Mouse (Mus musculus): Measurements from ENCODE around the gene Hipk4. TPM values are rescaled to one million over a fixed set of nuclear protein-coding genes. Genes with fewer than 3 reads are reported as not detected.

Gene Hipk4
- total RNA-seq (2021), result under 1 TPM; 0.26 to 0.40 TPM
- long read RNA-seq, experiment 1, result 0 reads
- long read RNA-seq, experiment 2, result 0 reads

GRCm38 (mm10) chr7:27522967-27523366, at the start of gene Hipk4:
Gene Hipk4 (plus strand): TSS chr7:27523267.
- DNase-seq (ENCODE audit: low spot score in 2 of 2), result no peak

GRCm38 (mm10) chr7:27473835-27474489, 49.1 kb upstream of the Hipk4 start:
- no peak for DNase-seq (ENCODE audit: low spot score in 2 of 2)

GRCm38 (mm10) chr7:27474490-27474954, 48.5 kb upstream of the Hipk4 start:
- DNase-seq (ENCODE audit: low spot score in 2 of 2), result peak; percentile 95 to 96

- no peak for DNase-seq (ENCODE audit: low spot score in 2 of 2)
These were observed 47.5 kb upstream of the Hipk4 start for GRCm38 (mm10) chr7:27475596-27475995.

- no peak for DNase-seq (ENCODE audit: low spot score in 2 of 2)
These were observed 46.9 kb upstream of the Hipk4 start for GRCm38 (mm10) chr7:27476098-27476635.

- DNase-seq (ENCODE audit: low spot score in 2 of 2), result no peak
These were observed 44.5 kb upstream of the Hipk4 start for GRCm38 (mm10) chr7:27478561-27478960.

- DNase-seq (ENCODE audit: low spot score in 2 of 2), result no peak
These were observed 43.3 kb upstream of the Hipk4 start for GRCm38 (mm10) chr7:27479750-27480149.

GRCm38 (mm10) chr7:27480506-27480905, 42.6 kb upstream of the Hipk4 start:
- DNase-seq (ENCODE audit: low spot score in 2 of 2), result no peak

GRCm38 (mm10) chr7:27480927-27481626, 42.0 kb upstream of the Hipk4 start:
- DNase-seq (ENCODE audit: low spot score in 2 of 2), result no peak

GRCm38 (mm10) chr7:27481627-27481969, 41.5 kb upstream of the Hipk4 start:
- peak; percentile 82 to 84 for DNase-seq (ENCODE audit: low spot score in 2 of 2)

GRCm38 (mm10) chr7:27483860-27484259, 39.2 kb upstream of the Hipk4 start:
- no peak for DNase-seq (ENCODE audit: low spot score in 2 of 2)

- DNase-seq (ENCODE audit: low spot score in 2 of 2), result peak in 1 of 2 experiments; percentile 34
These were observed 36.8 kb upstream of the Hipk4 start for GRCm38 (mm10) chr7:27486102-27486769.

GRCm38 (mm10) chr7:27486770-27487697, 36.0 kb upstream of the Hipk4 start, which contains the start of gene Sertad1:
Gene Sertad1 (plus strand): TSS chr7:27486910.
- peak; percentile 100 for DNase-seq (ENCODE audit: low spot score in 2 of 2)

GRCm38 (mm10) chr7:27487740-27488268, 35.3 kb upstream of the Hipk4 start:
- DNase-seq (ENCODE audit: low spot score in 2 of 2), result peak; percentile 56 to 67

GRCm38 (mm10) chr7:27489270-27489869, 33.7 kb upstream of the Hipk4 start:
- DNase-seq (ENCODE audit: low spot score in 2 of 2), result peak in 1 of 2 experiments; percentile 37

GRCm38 (mm10) chr7:27490227-27490542, 32.9 kb upstream of the Hipk4 start:
- DNase-seq (ENCODE audit: low spot score in 2 of 2), result no peak

- peak; percentile 90 to 94 for DNase-seq (ENCODE audit: low spot score in 2 of 2)
These were observed 32.3 kb upstream of the Hipk4 start for GRCm38 (mm10) chr7:27490543-27491329.

- no peak for DNase-seq (ENCODE audit: low spot score in 2 of 2)
These were observed 31.2 kb upstream of the Hipk4 start for GRCm38 (mm10) chr7:27491856-27492255.

- no peak for DNase-seq (ENCODE audit: low spot score in 2 of 2)
These were observed 30.0 kb upstream of the Hipk4 start for GRCm38 (mm10) chr7:27493022-27493421.
